Mouse (Mus musculus) myocyte (in vitro differentiated cells): ENCODE data around the gene Olfr845.

Experiments
- CEBPB ChIP-seq: IDR thresholded peaks from 2 replicates; pipeline ENCODE4 v1.6.1; 2011; ENCODE audit warnings: mild to moderate bottlenecking, moderate library complexity; ENCODE audit not compliant: poor library complexity, insufficient read depth, severe bottlenecking
- E2F4 ChIP-seq: IDR thresholded peaks from one replicate; pipeline ENCODE4 v1.6.1; 2011; ENCODE audit warnings: mild to moderate bottlenecking, control low read depth, moderate library complexity; ENCODE audit not compliant: insufficient read depth
- MAX ChIP-seq: IDR thresholded peaks from one replicate; pipeline ENCODE4 v1.6.1; 2011; ENCODE audit warnings: low read depth, mild to moderate bottlenecking, control low read depth
- MYOG ChIP-seq, 3 experiments: IDR thresholded peaks; one replicate each; pipeline ENCODE4 v1.6.1; 2011; ENCODE audit warnings: control low read depth in 2 of 3, low read depth in 2 of 3, mild to moderate bottlenecking in 2 of 3; ENCODE audit not compliant: insufficient read length in 2 of 3, control insufficient read depth in 1 of 3, insufficient read depth in 1 of 3
- POLR2A ChIP-seq: IDR thresholded peaks from one replicate; pipeline ENCODE4 v1.6.1; 2011; ENCODE audit warnings: low read depth, mild to moderate bottlenecking, control low read depth, moderate library complexity; ENCODE audit not compliant: insufficient read length
- POLR2AphosphoS2 ChIP-seq: IDR thresholded peaks from one replicate; pipeline ENCODE4 v1.6.1; 2011; ENCODE audit warnings: low read depth, control low read depth; ENCODE audit not compliant: insufficient read length
- REST ChIP-seq: IDR thresholded peaks from one replicate; pipeline ENCODE4 v1.6.1; 2011; ENCODE audit warnings: mild to moderate bottlenecking, control low read depth, moderate library complexity; ENCODE audit not compliant: insufficient read depth, insufficient read length
- TCF12 ChIP-seq: IDR thresholded peaks from one replicate; pipeline ENCODE4 v1.6.1; 2011; ENCODE audit warnings: mild to moderate bottlenecking, control low read depth; ENCODE audit not compliant: poor library complexity, insufficient read depth, severe bottlenecking
- TCF3 ChIP-seq: IDR thresholded peaks from one replicate; pipeline ENCODE4 v1.6.1; 2011; ENCODE audit warnings: low read depth, control low read depth; ENCODE audit not compliant: insufficient read length

DNA sequence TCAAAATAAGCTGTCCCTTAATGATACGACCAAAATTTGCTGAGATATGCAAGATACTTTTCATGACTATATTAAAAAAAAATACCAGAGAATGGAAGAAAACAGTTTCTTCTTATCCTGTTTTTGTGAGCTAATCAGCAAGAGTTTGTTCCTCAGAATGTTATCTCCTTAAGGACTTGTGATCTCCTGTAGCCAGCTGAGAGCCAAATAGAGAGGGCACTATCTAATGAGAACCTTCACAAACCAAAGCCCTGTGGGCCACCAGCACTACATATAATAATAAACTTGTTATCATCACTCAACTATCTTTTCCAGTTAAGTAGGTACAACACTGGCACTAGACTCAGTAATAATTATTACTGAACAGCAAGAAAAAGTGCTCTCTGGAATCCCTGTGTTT lies at the start of gene Olfr845:
- TF ChIP-seq REST, result no peak
- no peak for TF ChIP-seq TCF12
- TF ChIP-seq POLR2A, result no peak
- no peak for TF ChIP-seq MAX
- no peak for TF ChIP-seq E2F4
- no peak for TF ChIP-seq POLR2AphosphoS2
- no peak for TF ChIP-seq MYOG (IDR thresholded peaks at IDR 0.05; ENCODE audit: control insufficient read depth in 1 of 3, insufficient read depth in 1 of 3, insufficient read length in 2 of 3, low read depth in 2 of 3)
- no peak for TF ChIP-seq TCF3
- TF ChIP-seq CEBPB, result no peak
